Mouse (Mus musculus) layer of hippocampus, postnatal 14 days (tissue): ENCODE results near the gene Tmem147. TPM values are rescaled to one million over a fixed set of nuclear protein-coding genes. Genes with fewer than 3 reads are reported as not detected.
A peak's percentile ranks its signal among the peaks of the same experiment; 100 is the strongest.

Experiments
- DNase-seq, 2 experiments: peaks; one replicate each; pipeline ENCODE4 v3.0.0; 2021 to 2022; ENCODE audit warnings: low spot score in 2 of 2, mixed read lengths in 1 of 2
- total RNA-seq, 2 experiments: library from RNA; stranded (reverse); gene quantifications; 2 replicates each; pipeline ENCODE4 v1.2.3; 2021

The Tmem147 gene
- total RNA-seq, 2 experiments from 2014 or later, result 127 to 143 TPM

DNA sequence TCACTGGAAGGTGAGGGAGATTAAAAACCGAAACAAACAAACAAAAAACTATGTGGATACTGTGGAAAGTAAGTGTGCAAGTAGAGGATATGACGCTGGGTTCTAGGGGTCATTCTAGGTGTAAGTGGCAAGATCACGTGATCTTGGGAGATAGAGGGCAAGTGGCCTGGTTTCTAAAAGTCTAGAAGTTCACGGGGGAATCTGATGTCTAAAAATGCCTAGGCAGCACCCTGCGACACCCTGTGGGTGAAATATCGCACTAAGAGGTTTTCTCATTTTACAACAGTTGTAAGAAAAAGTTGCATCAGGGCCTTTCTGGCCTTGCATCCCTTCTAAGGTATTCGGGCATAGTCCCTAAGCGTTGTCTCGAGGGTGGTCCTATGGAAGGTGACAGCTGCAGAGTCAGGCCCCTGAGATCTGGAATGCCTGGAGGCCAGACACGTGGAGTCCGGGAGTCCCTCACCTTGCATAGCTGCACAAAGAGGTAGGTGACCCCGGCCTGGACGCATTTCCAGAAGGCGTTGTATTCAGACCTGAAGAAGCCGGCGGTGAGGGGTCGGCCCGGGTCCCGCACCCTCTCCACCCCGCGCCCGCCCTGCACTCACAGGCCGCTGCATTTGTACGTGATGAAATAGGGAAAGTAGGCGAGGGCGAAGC, 473 bp downstream of the Tmem147 start:
- DNase-seq, result no peak

DNA sequence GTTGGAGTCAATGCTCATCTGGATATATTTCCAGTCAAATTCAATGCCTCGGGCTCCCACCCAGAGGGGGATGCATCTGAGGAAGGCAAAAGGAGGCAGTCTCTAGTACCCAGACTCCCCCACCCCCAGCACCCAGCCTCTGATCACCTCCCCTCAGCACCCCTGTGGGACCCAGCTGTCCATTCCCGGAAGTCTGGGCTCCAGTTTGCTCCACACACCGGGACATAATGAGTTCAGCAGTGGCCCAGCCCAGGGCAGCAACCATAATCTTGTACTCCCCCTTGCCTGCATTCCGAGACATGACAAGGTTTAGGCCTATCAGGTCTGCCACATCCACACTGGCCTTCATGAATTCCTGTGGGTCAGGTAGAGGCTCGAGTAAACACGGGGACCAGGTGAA, 1.1 kb downstream of the Tmem147 start:
- DNase-seq, result no peak

DNA sequence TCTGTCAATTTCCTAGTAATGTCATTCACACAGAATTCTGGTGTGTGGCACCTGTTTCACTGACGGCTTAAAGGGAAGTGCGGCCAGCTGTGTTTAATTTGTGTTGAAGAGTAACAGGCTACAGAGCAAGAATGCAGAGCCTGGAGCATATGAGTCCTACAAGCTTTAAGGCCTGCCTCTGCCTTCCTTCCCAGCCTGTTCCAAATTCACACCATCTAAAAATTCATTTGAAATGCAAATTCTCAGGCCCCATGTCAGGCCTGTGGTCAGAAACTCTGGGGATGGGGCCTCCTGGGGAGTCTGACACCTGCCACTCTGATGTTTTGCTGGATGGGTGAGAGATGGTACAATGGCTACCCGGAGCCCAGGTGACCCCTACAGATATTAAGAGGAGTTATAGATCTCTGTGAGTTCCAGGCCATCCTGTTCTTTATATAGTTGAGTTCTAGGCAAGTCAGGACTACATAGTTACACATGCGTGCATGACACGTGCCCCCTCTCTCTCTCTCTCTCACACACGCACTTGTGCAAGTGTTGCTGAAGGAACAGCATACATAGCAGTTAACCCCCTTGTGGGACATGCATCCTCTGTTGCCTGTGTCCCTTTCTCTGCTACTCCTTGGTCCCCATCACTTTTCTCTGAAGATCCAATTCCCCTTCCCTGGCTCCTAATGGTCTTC, 5.9 kb downstream of the Tmem147 start:
- DNase-seq, result no peak

DNA sequence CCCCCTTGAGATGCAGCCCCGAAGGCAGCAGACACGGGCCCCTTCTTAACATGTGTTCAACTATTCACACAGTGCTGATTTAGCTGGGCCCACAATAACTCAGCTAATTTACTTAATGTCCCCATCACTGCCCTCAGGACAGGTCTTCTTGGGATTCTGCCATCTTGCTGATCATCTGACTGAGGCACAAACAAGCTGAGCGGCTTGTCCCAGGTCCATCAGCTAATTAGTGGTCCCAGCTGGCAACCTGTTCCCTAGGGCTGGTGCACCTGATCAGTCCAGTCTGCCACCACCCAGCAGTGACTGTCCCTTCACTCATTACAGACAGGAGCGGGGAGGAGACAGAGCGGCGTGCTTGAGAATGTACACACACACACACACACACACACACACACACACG, 8.1 kb downstream of the Tmem147 start:
- no peak for DNase-seq

DNA sequence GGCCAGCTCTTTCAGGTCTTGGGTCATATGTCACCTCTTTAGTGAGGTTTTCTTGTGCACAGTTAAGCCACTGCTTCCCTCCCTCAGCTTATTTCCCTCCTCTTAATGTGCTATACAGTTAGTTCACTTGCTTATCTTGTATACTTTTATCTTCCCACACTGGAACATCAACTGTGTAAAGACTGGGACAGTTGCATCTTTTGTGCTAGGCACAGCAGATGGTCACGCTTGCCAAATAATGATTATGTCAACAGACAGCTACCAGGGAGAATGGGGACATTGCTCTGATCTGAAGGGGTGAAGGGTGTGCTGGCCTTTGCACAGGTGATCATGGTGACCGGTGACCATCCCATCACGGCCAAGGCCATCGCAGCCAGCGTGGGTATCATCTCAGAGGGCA, 9.7 kb downstream of the Tmem147 start:
- no peak for DNase-seq

DNA sequence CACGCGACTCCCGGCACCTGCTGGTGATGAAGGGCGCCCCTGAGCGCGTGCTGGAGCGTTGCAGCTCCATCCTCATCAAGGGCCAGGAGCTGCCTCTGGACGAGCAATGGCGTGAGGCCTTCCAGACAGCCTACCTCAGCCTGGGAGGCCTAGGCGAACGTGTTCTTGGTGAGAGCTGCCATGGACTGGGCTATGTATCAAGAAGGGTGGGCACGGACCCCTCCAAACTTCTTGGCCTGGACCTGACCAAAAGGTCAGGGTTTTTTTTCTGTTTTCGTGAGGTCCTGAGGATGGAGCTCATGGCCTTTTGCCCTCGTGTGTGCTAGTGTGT, 11.7 kb downstream of the Tmem147 start:
- DNase-seq, result no peak

DNA sequence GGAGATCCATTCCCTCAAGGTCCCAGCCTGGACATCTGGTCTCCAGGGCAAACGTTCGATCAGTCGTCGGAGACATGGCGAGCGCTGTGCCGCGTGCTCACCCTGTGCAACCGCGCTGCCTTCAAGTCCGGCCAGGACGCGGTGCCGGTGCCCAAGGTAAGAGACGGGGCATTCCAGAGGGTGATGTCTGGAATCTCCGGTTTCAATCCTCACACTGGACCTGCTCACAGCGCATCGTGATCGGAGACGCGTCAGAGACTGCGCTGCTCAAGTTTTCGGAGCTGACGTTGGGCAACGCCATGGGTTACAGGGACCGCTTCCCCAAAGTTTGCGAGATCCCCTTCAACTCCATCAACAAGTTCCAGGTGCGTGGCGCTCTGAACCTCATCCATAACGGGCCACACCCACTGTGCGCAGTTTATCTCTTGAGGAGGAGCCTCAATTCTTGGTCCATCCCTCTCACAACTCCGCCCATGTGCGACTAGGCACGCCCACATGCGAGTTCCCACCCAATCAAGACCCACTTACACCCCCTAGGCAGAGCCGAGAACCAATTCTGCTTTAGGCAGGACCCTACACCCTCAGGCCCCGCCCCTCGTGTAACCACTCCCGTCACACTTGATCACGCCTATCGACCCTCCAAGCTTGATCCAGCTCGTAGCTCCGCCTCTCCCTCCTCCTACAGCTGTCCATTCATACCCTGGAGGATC, 12.2 kb downstream of the Tmem147 start:
- DNase-seq, result peak; percentile 43 to 60

DNA sequence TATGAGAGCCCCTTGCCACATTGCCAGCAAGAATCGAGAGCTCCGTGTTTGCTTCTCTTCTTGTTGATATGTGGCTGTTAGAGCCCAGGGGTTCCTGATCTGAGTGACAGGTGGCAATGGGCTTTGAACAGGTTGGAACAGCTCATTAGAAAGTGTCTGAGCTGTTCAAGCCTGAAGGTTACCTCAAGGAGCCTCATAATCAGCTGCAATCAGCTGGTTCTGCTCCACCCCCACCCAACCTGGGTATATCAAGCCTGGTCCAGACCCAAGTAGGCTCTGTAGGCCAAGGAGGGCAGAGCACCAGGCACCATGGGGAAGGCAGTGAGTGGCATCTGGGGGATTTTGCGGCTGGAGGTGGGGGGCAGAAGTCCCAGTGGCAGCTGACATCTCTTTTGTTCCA, 17.4 kb downstream of the Tmem147 start, which contains the start of gene Atp4a:
Gene Atp4a, plus strand, starts transcription at position 268 of the 400 bp plus-strand sequence.
- DNase-seq, result no peak

DNA sequence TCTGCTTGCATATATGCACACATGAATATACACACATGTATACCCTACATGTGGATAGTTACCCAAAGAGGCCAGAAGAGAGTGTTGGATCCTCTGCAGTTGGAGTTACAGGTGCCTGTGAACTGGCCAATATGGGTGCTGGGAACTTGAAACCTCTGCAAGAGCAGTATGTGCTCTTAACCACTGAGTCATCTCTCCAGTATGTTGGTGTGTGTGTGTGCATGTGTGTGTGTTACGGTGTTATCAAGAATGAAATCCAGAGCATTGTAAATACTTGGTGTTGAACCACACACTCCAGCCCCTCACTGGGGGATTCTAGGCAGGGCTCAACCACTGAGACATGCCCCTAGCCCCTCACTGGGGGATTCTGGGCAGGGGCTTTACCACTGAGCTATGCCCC, 21.9 kb downstream of the Tmem147 start:
- DNase-seq, result no peak

DNA sequence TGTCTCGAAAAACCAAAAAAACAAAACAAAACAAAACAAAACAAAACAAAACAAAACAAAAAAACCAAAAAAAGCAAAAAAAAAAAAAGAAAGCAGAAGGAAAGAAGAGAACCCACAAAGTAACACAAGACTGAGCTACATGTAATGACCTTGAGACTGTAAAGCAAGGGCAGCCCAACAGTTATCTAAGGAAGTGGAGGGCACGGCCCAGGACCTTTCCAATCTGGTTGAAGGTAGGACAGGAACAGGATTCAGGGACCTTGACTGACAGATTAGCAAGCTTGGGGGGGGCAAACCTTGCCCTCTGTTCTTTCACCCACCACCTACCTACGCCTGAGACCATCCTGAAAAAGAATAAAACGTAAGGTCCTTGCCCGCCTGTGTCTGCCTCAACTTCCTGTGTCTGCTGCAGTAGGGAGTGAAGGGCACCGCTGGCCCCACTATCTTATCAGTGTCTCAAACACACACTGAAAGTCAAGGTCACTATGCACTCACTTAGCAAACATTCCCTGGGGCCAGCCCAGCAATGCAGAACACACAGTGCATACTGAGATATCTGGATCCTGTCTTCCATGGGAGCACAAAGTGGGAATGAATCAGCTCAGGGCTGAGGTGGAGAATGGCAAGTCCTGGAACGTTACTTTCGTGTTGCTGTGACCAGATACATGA, 23.0 kb downstream of the Tmem147 start:
- no peak for DNase-seq

DNA sequence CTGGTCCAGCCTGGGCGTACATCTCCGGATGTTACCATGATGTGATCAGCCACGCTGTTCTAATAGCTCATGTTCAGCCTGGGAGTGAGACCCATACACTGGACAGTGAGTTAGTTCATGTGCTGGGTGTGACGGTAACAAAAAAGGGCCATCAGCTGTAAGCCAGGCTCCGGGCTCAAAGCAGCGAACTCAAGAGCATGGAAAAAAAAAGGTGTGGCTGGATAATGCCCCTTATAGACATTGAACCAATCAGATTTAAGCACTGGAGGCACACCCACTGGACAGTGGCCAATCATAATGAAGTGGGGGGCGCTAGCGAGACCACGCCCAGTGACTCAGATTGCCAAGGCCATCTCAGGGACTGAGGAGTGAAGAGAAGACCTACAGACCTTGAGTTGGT, 30.8 kb downstream of the Tmem147 start, which contains the start of gene 2200002J24Rik:
Gene 2200002J24Rik, plus strand, starts transcription at position 338 of the 400 bp plus-strand sequence.
- DNase-seq, result no peak

DNA sequence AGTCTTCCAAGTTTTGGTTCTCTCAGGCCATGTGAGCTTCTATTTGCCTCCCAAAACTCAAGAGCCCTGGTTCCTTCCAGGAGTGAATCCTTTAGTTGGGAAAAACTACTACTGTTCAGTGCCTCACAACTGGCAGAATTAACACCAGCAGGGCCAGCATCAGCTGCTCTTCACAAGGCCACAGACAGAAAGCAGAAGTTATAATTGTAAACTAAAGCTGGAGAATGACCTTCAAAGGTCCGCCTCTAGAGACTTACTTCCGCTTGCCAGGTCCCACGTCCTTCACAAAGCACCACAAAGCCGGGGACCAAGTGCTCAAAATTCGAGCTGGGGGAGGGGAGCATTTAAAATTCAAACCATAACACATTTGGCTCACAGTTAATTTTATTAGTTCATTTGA, 31.2 kb downstream of the Tmem147 start:
- no peak for DNase-seq

DNA sequence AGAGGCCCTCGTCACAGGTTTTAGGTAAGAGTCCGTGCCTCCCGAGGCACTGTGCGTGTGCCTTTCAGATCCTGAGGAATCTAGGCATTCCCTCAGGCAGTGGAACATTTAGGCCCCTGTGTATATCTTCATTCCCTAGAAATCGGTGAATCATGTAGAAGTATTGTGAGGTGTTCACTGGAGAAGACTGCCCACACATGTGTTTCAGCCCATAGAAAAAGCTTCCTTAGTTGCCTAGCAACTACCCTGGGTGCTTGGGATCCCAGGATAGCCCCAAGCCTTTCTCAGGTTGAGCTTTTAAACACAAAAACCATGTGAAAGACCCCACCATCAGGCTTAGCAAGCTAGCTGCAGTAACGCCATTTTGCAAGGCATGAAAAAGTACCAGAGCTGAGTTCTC, 41.0 kb downstream of the Tmem147 start:
- DNase-seq, result no peak

DNA sequence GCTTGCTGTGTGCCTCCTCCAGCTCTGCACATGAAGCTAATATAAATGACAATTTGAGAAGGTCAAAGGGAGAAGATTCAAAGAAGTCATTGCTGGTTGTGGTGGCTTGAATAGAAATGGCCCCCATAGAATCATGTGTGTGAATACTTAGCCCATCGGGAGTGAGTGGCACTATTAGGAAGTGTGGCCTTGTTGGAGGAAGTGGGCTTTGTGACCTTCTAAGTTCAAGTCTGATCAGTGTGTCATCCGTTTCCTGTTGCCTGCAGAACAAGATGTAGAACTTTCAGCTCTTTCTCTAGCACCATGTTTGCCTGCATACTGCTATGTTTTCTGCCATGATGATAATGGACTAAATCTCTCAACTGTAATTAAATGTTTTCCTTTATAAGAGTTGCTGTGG, 45.9 kb downstream of the Tmem147 start:
- DNase-seq, result no peak

DNA sequence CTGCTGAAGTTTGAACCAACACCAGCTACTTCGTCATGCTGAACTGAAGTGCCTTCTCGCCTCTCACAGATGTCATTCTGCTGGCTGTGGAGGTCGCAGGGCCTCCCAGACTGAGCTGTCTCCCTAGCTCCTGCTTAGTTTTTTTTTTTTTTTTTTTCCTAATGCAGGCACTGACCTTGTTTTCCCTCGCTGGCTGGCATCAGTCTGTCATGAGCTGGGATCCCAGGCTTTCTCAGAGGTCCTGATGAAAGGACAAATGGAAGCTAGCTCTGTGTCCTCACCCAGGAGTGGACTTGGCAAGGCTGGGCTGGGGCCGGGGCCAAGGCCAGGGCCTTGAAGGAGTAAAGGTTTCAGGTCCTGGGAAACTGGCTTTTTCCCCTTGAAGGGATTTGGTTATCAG, 47.4 kb downstream of the Tmem147 start:
- no peak for DNase-seq

DNA sequence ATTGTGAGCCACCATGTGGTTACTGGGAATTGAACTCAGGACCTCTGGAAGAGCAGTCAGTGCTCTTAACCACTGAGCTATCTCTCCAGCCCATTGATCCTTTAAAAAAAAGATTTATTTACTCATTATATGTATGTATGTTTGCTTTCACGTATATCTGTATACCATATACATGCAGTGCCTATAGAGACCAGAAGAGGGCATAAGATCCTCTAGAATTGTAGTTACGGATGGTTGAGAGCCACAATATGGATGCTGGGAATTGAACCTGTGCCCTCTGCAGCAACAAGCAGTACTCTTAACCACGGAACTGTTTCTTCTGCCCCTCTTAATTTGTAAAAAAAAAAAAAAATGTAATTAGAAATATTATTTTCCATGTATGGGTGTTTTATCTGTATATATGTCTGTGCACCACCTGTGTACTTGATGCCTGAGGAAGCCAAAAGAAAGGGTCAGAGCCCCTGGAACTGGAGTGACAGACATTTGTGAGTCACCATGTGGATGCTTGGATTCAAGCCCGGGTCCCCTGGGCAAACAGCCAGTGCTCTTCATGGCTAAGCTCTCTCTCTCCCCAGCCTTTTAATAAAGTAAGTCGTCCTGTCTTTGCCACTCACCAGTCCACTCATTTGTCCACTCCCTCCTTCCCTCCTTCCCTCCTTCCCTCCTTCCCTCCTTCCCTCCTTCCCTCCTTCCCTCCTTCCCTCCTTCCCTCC, 50.9 kb downstream of the Tmem147 start:
- DNase-seq, result peak in 1 of 2 experiments; percentile 25

Other genes with a start within 250 kb of the Tmem147 start
- not detected for gene Prodh2, start 235.9 kb downstream of the Tmem147 start, total RNA-seq
- 100 to 1,000 TPM; 160 to 163 TPM for gene Arhgap33, start 194.5 kb downstream of the Tmem147 start, total RNA-seq
- 1 to 10 TPM; 6.2 to 6.6 TPM for gene Hspb6, start 177.4 kb downstream of the Tmem147 start, total RNA-seq
- gene Proser3, start 177.2 kb downstream of the Tmem147 start, total RNA-seq, result 1 to 10 TPM; 4.9 to 5.9 TPM
- gene Lin37, start 169.7 kb downstream of the Tmem147 start, total RNA-seq, result 10 to 100 TPM; 34.1 to 43.4 TPM
- 10 to 100 TPM; 57.4 to 62.5 TPM for gene U2af1l4, start 166.2 kb downstream of the Tmem147 start, total RNA-seq
- gene Gm49396, start 166.2 kb downstream of the Tmem147 start, total RNA-seq, result 1 to 10 TPM; 4.7 to 5.3 TPM
- gene Psenen, start 165.9 kb downstream of the Tmem147 start, total RNA-seq, result 10 to 100 TPM; 77.0 to 84.1 TPM
- 1 to 10 TPM; 2.1 to 3.7 TPM for gene Igflr1, start 164.1 kb downstream of the Tmem147 start, total RNA-seq
- 10 to 100 TPM; 46.1 to 54.4 TPM for gene Kmt2b, start 140.8 kb downstream of the Tmem147 start, total RNA-seq
- gene Zbtb32, start 130.6 kb downstream of the Tmem147 start, total RNA-seq, result not detected
- under 1 TPM in 1 of 2 experiments, not detected in 1; 0.52 TPM for gene Upk1a, start 116.7 kb downstream of the Tmem147 start, total RNA-seq
- gene Cox6b1, start 103.4 kb downstream of the Tmem147 start, total RNA-seq, result 100 to 1,000 TPM; 793 to 817 TPM
- not detected for gene Etv2, start 93.7 kb downstream of the Tmem147 start, total RNA-seq
- 10 to 100 TPM; 70.4 to 75.5 TPM for gene Rbm42, start 79.2 kb downstream of the Tmem147 start, total RNA-seq
- 1 to 10 TPM; 4.5 to 5.0 TPM for gene Haus5, start 64.5 kb downstream of the Tmem147 start, total RNA-seq
- not detected for gene Pmis2, start 57.9 kb downstream of the Tmem147 start, total RNA-seq
- gene 2200002J24Rik, start 30.6 kb downstream of the Tmem147 start, total RNA-seq, result not detected
- gene Atp4a, start 17.3 kb downstream of the Tmem147 start, total RNA-seq, result 1 to 10 TPM in 1 of 2 experiments, under 1 TPM in 1; 0.79 to 1.4 TPM
- gene Gapdhs, start 14.1 kb upstream of the Tmem147 start, total RNA-seq, result not detected
- 10 to 100 TPM in 1 of 2 experiments, 1 to 10 TPM in 1; 6.8 to 10.7 TPM for gene Sbsn, start 21.9 kb upstream of the Tmem147 start, total RNA-seq
- gene Dmkn, start 34.2 kb upstream of the Tmem147 start, total RNA-seq, result 1 to 10 TPM; 1.3 to 2.2 TPM
- not detected for gene Krtdap, start 58.4 kb upstream of the Tmem147 start, total RNA-seq
- gene Ffar2, start 94.2 kb upstream of the Tmem147 start, total RNA-seq, result not detected
- under 1 TPM; 0.24 to 0.32 TPM for gene Ffar3, start 126.6 kb upstream of the Tmem147 start, total RNA-seq
- gene Ffar1, start 132.0 kb upstream of the Tmem147 start, total RNA-seq, result not detected
- gene Cd22, start 150.8 kb upstream of the Tmem147 start, total RNA-seq, result not detected
- gene Mag, start 185.3 kb upstream of the Tmem147 start, total RNA-seq, result 100 to 1,000 TPM; 306 to 317 TPM
- gene Hamp2, start 195.1 kb upstream of the Tmem147 start, total RNA-seq, result not detected
- not detected for gene Hamp, start 214.5 kb upstream of the Tmem147 start, total RNA-seq
- gene Usf2, start 227.3 kb upstream of the Tmem147 start, total RNA-seq, result 100 to 1,000 TPM; 122 to 124 TPM
- 10 to 100 TPM in 1 of 2 experiments, 1 to 10 TPM in 1; 9.0 to 11.4 TPM for gene Lsr, start 243.9 kb upstream of the Tmem147 start, total RNA-seq
- gene Fam187b, start 244.2 kb upstream of the Tmem147 start, total RNA-seq, result under 1 TPM; 0.25 to 0.43 TPM